Mouse (Mus musculus): ENCODE measurements at regions not wholly inside any gene's neighbourhood (a gene's known extent, or its start where the extent isn't known, plus 50 kb on each side); places are given as distances from the start of the nearest gene placed in this dataset.

DNA sequence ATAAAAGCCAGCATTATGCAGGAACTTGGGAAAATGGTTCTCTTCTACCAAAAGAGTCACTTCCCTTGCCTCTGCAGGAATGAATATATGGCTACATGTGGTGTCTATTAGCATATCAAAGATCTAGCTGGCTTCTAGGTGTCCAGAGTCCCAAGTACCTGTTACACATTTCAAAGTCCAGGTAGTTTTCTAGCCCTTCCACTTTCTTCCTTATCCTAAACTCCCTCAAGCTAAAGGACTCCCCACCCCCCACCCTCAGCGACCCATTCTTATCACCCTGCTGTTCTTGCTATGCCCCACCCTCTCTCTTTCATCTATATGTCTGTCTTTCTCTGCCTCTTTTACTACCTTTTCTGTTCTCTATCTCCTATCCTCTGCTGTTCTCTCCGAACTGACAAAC lies 288.3 kb upstream of the Cntn4 start:
- DNase-seq (ENCODE audit: low read depth): no peak

- peak; percentile 0 for DNase-seq (ENCODE audit: low read depth)
These were observed 279.1 kb upstream of the Cntn4 start for GRCm38 (mm10) chr6:105398315-105398714.

DNA sequence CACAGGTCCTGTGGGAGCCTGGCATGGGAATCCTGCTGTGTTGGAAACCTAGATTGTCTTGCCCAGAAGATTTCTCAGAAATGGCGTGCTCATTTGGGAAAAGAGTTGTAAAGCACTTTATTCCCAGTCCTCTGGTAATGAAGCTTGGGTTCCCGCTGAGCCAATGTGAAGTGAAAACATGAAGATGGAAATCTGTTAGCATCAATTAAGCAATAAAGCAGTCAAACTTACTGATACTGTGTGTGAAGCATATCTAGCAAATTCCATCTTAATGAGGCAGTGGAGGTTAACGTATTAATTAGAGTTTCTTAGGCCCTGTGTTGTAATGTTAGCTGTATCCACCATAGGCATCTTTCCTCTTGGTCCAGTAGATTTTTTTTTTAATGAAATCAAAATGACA lies 259.9 kb upstream of the Cntn4 start:
- no peak for DNase-seq (ENCODE audit: low read depth)

DNA sequence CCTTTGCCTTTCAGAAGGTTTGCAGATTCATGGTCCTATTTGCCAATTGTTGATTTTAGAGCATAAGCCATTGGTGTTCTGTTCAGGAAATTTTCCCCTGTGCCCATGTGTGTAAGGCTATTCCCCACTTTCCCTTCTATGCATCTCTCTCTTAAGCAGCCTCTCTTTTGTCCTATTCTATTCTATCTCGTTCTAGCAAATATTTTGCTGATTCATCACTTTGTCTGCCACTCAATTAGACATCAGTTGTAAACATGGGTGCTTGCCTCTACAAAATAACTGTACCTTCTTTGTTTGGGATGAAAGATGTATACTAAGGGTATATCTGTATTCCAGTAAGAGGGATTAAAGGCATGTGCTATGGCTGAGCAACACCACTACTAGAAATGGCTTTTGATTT lies 230.3 kb upstream of the Cntn4 start:
- no peak for DNase-seq (ENCODE audit: low read depth)

- DNase-seq (ENCODE audit: low read depth): no peak
These were observed 194.1 kb upstream of the Cntn4 start for GRCm38 (mm10) chr6:105483388-105483787.

DNA sequence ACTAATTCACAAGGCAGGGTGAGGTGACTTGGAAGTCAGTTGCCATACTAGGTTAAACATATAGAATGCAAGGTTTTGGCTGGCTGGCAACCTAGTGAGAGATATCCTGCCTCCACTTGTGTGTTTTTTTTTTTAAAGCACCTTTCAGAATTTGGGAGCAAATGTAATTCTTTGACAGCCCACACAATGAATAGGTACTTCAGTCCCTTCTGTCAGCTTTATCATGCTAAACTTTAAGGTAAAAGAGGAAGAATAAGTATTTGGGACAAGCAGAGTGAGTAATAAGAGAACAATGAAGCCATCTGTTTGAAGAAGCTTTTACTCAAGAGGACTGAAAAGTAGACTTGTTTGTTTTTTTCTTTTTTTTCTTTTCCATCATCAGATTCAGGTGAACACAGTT lies 184.2 kb upstream of the Cntn4 start:
- no peak for DNase-seq (ENCODE audit: low read depth)
